Mouse (Mus musculus): ENCODE results near the gene Inpp5b. TPM values are rescaled to one million over a fixed set of nuclear protein-coding genes. Genes with fewer than 3 reads are reported as not detected.

Gene Inpp5b
- polyA plus RNA-seq, 1 experiment from 2014 or later = 26.4 TPM

GRCm38 (mm10) chr4:124850261-124850913 is 108.7 kb downstream of the Inpp5b start, which contains the start of gene Yrdc:
TSS of gene Yrdc (plus strand) at chr4:124850679.
- DNase-seq (peak; percentile 99), ATAC-seq (ENCODE audit: low FRiP score, low TSS enrichment) (peak; percentile 94)
- peaks cover 36% of the 10 kb centered on the region for H3K36me3 ChIP-seq (ENCODE audit: control insufficient read depth, insufficient read depth, low read length)
- H3K27ac ChIP-seq (replicated peaks; ENCODE audit: low read depth, low read length) = peak within 1 kb of the TSS; percentile 96
- no peaks in the 10 kb centered on the region for H3K9me3 ChIP-seq (ENCODE audit: control insufficient read depth, low read length)
- peaks cover 23% of the 10 kb centered on the region for H3K4me1 ChIP-seq (ENCODE audit: control insufficient read depth, insufficient read depth, low read length)
- no peaks in the 10 kb centered on the region for H3K27me3 ChIP-seq (ENCODE audit: control insufficient read depth, insufficient read depth, low read length)
- WGBS = under 1% methylated on average over 80 of the region's 90 CpGs
- peak within 1 kb of the TSS; percentile 90 for H3K4me2 ChIP-seq (ENCODE audit: low read length)
- H3K9ac ChIP-seq (replicated peaks; ENCODE audit: low read length) = peak within 1 kb of the TSS; percentile 84
- peak within 1 kb of the TSS; percentile 92 for H3K4me3 ChIP-seq (replicated peaks; ENCODE audit: low read depth, low read length)

MicroRNA genes within 50 kb of the gene (microRNA counts, 519-probe panel; counts per million panel counts)
- microRNA mmu-miR-697 (not detected), microRNA mmu-miR-698 (not detected)

Small RNA genes within 50 kb of the gene (microRNA-seq; reads per million reads assigned to microRNA genes)
- gene Gm24721 = not detected
- gene Mir697 = not detected
- gene Mir698 = 0.44 reads per million

Other genes with a start within 250 kb of the Inpp5b start
- 0.61 and 0.84 TPM in 2 replicates for gene 3100002H09Rik, start 131.0 kb upstream of the Inpp5b start, polyA plus RNA-seq (2014; fragmentation: Nextera tagmentation; extraction: Ambion mirVana)
- gene Pou3f1, start 85.0 kb upstream of the Inpp5b start, polyA plus RNA-seq (2014; fragmentation: Nextera tagmentation; extraction: Ambion mirVana) = 21.7 and 22.6 TPM in 2 replicates
- gene Utp11, start 48.2 kb upstream of the Inpp5b start, polyA plus RNA-seq (2014; fragmentation: Nextera tagmentation; extraction: Ambion mirVana) = 37.6 and 38.2 TPM in 2 replicates
- gene Fhl3, start 41.1 kb upstream of the Inpp5b start, polyA plus RNA-seq (2014; fragmentation: Nextera tagmentation; extraction: Ambion mirVana) = 0.73 and 1.8 TPM in 2 replicates
- 94.9 and 116 TPM in 2 replicates for gene Sf3a3, start 27.1 kb upstream of the Inpp5b start, polyA plus RNA-seq (2014; fragmentation: Nextera tagmentation; extraction: Ambion mirVana)
- 11.4 and 13.4 TPM in 2 replicates for gene Mtf1, start 60.3 kb downstream of the Inpp5b start, polyA plus RNA-seq (2014; fragmentation: Nextera tagmentation; extraction: Ambion mirVana)
- gene Yrdc, start 108.8 kb downstream of the Inpp5b start, polyA plus RNA-seq (2014; fragmentation: Nextera tagmentation; extraction: Ambion mirVana) = 57.3 and 59.1 TPM in 2 replicates
- 85.1 and 110 TPM in 2 replicates for gene 1110065P20Rik, start 109.3 kb downstream of the Inpp5b start, polyA plus RNA-seq (2014; fragmentation: Nextera tagmentation; extraction: Ambion mirVana)
- 16.9 and 18.5 TPM in 2 replicates for gene Maneal, start 120.3 kb downstream of the Inpp5b start, polyA plus RNA-seq (2014; fragmentation: Nextera tagmentation; extraction: Ambion mirVana)
- gene Epha10, start 139.0 kb downstream of the Inpp5b start, polyA plus RNA-seq (2014; fragmentation: Nextera tagmentation; extraction: Ambion mirVana) = 9.6 and 10.7 TPM in 2 replicates
- 4.9 and 5.6 TPM in 2 replicates for gene 9930104L06Rik, start 195.2 kb downstream of the Inpp5b start, polyA plus RNA-seq (2014; fragmentation: Nextera tagmentation; extraction: Ambion mirVana)
- 22.8 and 34.7 TPM in 2 replicates for gene Cdca8, start 197.5 kb downstream of the Inpp5b start, polyA plus RNA-seq (2014; fragmentation: Nextera tagmentation; extraction: Ambion mirVana)
- gene Rspo1, start 244.6 kb downstream of the Inpp5b start, polyA plus RNA-seq (2014; fragmentation: Nextera tagmentation; extraction: Ambion mirVana) = 1.7 and 3.2 TPM in 2 replicates